Mouse (Mus musculus) urinary bladder, adult 18-20 months (tissue): Measurements from ENCODE around the gene Aatf.

Source experiments
- DNase-seq, 2 experiments: peaks; one replicate each; pipeline ENCODE4 v3.0.0; 2022; ENCODE audit warnings: low spot score in 2 of 2, mixed read lengths in 2 of 2

Gene Aatf

GRCm38 (mm10) chr11:84513171-84514116, at the start of gene Aatf:
TSS of gene Aatf (minus strand) at chr11:84513522.
- peak; percentile 91 to 94 for DNase-seq

GRCm38 (mm10) chr11:84562758-84563347, 49.5 kb upstream of the Aatf start:
- DNase-seq: no peak

GRCm38 (mm10) chr11:84561546-84561945, 48.2 kb upstream of the Aatf start:
- no peak for DNase-seq

- no peak for DNase-seq
Observed at GRCm38 (mm10) chr11:84553821-84554450, 40.6 kb upstream of the Aatf start.

- DNase-seq: no peak
Observed at GRCm38 (mm10) chr11:84551296-84551695, 38.0 kb upstream of the Aatf start.

GRCm38 (mm10) chr11:84549258-84549791, 36.0 kb upstream of the Aatf start:
- DNase-seq: no peak

- no peak for DNase-seq
Observed at GRCm38 (mm10) chr11:84548293-84548692, 35.0 kb upstream of the Aatf start.

GRCm38 (mm10) chr11:84539981-84540380, 26.7 kb upstream of the Aatf start:
- no peak for DNase-seq

- no peak for DNase-seq
Observed at GRCm38 (mm10) chr11:84529797-84530703, 16.7 kb upstream of the Aatf start.

- DNase-seq: no peak
Observed at GRCm38 (mm10) chr11:84529143-84529755, 15.9 kb upstream of the Aatf start.

- DNase-seq: peak in 1 of 2 experiments; percentile 9
Observed at GRCm38 (mm10) chr11:84526976-84527860, 13.9 kb upstream of the Aatf start.

- peak in 1 of 2 experiments; percentile 5 for DNase-seq
Observed at GRCm38 (mm10) chr11:84526451-84526850, 13.1 kb upstream of the Aatf start.

GRCm38 (mm10) chr11:84525421-84526274, 12.3 kb upstream of the Aatf start, which contains the start of gene Lhx1:
TSS of gene Lhx1 (minus strand) at chr11:84525535.
- peak in 1 of 2 experiments; percentile 28 for DNase-seq

GRCm38 (mm10) chr11:84524511-84525270, 11.4 kb upstream of the Aatf start:
- peak in 1 of 2 experiments; percentile 7 for DNase-seq

GRCm38 (mm10) chr11:84523841-84524510, 10.7 kb upstream of the Aatf start:
- peak in 1 of 2 experiments; percentile 35 for DNase-seq

GRCm38 (mm10) chr11:84523321-84523831, 10.1 kb upstream of the Aatf start:
- DNase-seq: peak in 1 of 2 experiments; percentile 7
